ENCODE assay signal across 46 mouse cellular contexts in the genomic region with DNA sequence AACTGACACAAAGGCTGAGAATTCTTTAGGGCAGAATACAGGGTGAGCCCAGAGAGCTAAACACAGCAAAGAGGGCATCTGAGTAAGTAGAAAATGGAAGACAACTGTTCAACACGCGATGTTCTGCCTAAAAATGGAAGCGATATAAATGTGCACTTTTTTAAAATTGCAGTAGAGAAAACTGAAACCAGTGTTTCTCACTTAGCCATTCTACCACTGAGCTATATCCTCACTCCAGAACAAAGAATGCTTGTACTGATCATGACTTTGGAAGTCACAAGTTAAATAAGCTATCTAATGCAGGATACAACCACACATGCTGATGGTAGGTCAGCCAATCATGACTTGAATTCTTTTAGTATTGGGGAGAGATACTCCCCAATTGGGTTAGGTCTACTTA. TPM values are rescaled to one million over a fixed set of nuclear protein-coding genes. Genes with fewer than 3 reads are reported as not detected.
"Had no signal": no experiment of that assay in that cellular context is flagged by ENCODE, and none has a peak within 500 bp of the region (broad histone marks: within the 10 kb centered on the region; RNA-seq: fewer than 3 reads in every experiment).

No protein-coding gene starts in this region.

- H3K9me3 ChIP-seq: heart, embryonic 10.5 days; heart, embryonic 12.5 days; heart, embryonic 13.5 days; heart, embryonic 15.5 days; hindbrain, embryonic 10.5 days; hindbrain, embryonic 12.5 days; hindbrain, embryonic 13.5 days; hindbrain, embryonic 15.5 days; intestine, embryonic 15.5 days; kidney, embryonic 15.5 days had no signal

- ATAC-seq: hindbrain, embryonic 16.5 days; hindbrain, postnatal 0 days; inflammation-experienced regulatory T-cells, adult 6 months; intestine, embryonic 15.5 days; intestine, embryonic 16.5 days; intestine, postnatal 0 days had no signal

- H3K4me1 ChIP-seq: heart, embryonic 10.5 days; heart, embryonic 12.5 days; heart, embryonic 13.5 days; heart, embryonic 15.5 days; hindbrain, embryonic 10.5 days; hindbrain, embryonic 12.5 days; hindbrain, embryonic 13.5 days; hindbrain, embryonic 15.5 days; intestine, embryonic 15.5 days; kidney, embryonic 15.5 days had no signal

- H3K27ac ChIP-seq: heart, embryonic 10.5 days; heart, embryonic 13.5 days; heart, embryonic 15.5 days; hindbrain, embryonic 10.5 days; hindbrain, embryonic 12.5 days; hindbrain, embryonic 13.5 days; hindbrain, embryonic 14.5 days; hindbrain, embryonic 15.5 days; hindbrain, postnatal 0 days; intestine, embryonic 15.5 days; kidney, embryonic 15.5 days; kidney, postnatal 0 days; layer of hippocampus, adult 2 months; left cerebral cortex, adult 2 months had no signal

- H3K9ac ChIP-seq: heart, embryonic 12.5 days; heart, embryonic 13.5 days; heart, embryonic 15.5 days; hindbrain, embryonic 12.5 days; hindbrain, embryonic 13.5 days; hindbrain, embryonic 14.5 days; hindbrain, embryonic 15.5 days; intestine, embryonic 15.5 days; kidney, embryonic 15.5 days had no signal

- DNase-seq: heart, postnatal 10 days; heart, postnatal 14 days; heart, postnatal 36 days; heart, postnatal 4 days; kidney, adult 11 months; kidney, adult 18-20 months; kidney, adult 2 months; kidney, adult 8-10 months; kidney, adult 9 months; kidney, postnatal 10 days; kidney, postnatal 14 days; kidney, postnatal 25 days; kidney, postnatal 36 days; kidney, postnatal 4 days; layer of hippocampus, adult 9-11 months; layer of hippocampus, postnatal 36 days had no signal

- H3K4me3 ChIP-seq: heart, embryonic 10.5 days; heart, embryonic 12.5 days; heart, embryonic 13.5 days; heart, embryonic 15.5 days; hindbrain, embryonic 10.5 days; hindbrain, embryonic 12.5 days; hindbrain, embryonic 13.5 days; hindbrain, embryonic 15.5 days; intestine, embryonic 15.5 days; kidney, embryonic 15.5 days; layer of hippocampus, adult 2 months; left cerebral cortex, adult 2 months had no signal

- H3K4me2 ChIP-seq: heart, embryonic 11.5 days; heart, embryonic 12.5 days; heart, embryonic 13.5 days; heart, embryonic 15.5 days; hindbrain, embryonic 12.5 days; hindbrain, embryonic 13.5 days; hindbrain, embryonic 14.5 days; hindbrain, embryonic 15.5 days; intestine, embryonic 15.5 days; kidney, embryonic 15.5 days had no signal

- H3K36me3 ChIP-seq: heart, embryonic 10.5 days; heart, embryonic 12.5 days; heart, embryonic 13.5 days; heart, embryonic 15.5 days; hindbrain, embryonic 10.5 days; hindbrain, embryonic 12.5 days; hindbrain, embryonic 13.5 days; hindbrain, embryonic 15.5 days; intestine, embryonic 15.5 days; kidney, embryonic 15.5 days had no signal

- H3K27me3 ChIP-seq: heart, embryonic 12.5 days; heart, embryonic 13.5 days; heart, embryonic 15.5 days; hindbrain, embryonic 12.5 days; hindbrain, embryonic 13.5 days; hindbrain, embryonic 15.5 days; intestine, embryonic 15.5 days; kidney, embryonic 15.5 days had no signal

RNA-seq across cellular contexts. Expression of a gene that starts 30.5 kb away (rescaled TPM):
- total RNA-seq: heart, postnatal 10 days; heart, postnatal 14 days; heart, postnatal 25 days; heart, postnatal 36 days; heart, postnatal 4 days; hematopoietic stem cell, adult 5-6 weeks had no signal
- polyA plus RNA-seq: heart, embryonic 10.5 days; heart, embryonic 11.5 days; heart, embryonic 12.5 days; heart, embryonic 13.5 days; heart, embryonic 14.5 days; heart, embryonic 15.5 days; heart, embryonic 16.5 days; heart, postnatal 0 days; hindbrain, embryonic 10.5 days; hindbrain, embryonic 11.5 days; inflammation-experienced regulatory T-cells, adult 6 months; intestine, embryonic 14.5 days; intestine, embryonic 15.5 days; intestine, postnatal 0 days; kidney, adult 2 months; kidney, embryonic 14.5 days; kidney, embryonic 15.5 days; kidney, embryonic 16.5 days; kidney, postnatal 0 days; large intestine, adult 2 months had no signal

RNA-seq across cellular contexts. Expression of a gene that starts 30.5 kb away (rescaled TPM):
- total RNA-seq: heart, postnatal 10 days; heart, postnatal 14 days; heart, postnatal 36 days; heart, postnatal 4 days; hematopoietic stem cell, adult 5-6 weeks had no signal
- polyA plus RNA-seq: heart, embryonic 10.5 days; heart, embryonic 12.5 days; heart, embryonic 13.5 days; heart, embryonic 14.5 days; heart, embryonic 15.5 days; heart, embryonic 16.5 days; heart, postnatal 0 days; inflammation-experienced regulatory T-cells, adult 6 months; intestine, embryonic 14.5 days; intestine, embryonic 15.5 days; intestine, embryonic 16.5 days; kidney, adult 2 months; kidney, embryonic 14.5 days; kidney, embryonic 15.5 days; kidney, embryonic 16.5 days; large intestine, adult 2 months had no signal
